Mouse (Mus musculus): ENCODE results near the gene Vmn2r2. TPM values are rescaled to one million over a fixed set of nuclear protein-coding genes. Genes with fewer than 3 reads are reported as not detected.

Gene Vmn2r2
- total RNA-seq (2023): not detected

GRCm38 (mm10) chr3:64141878-64142508, at the start of gene Vmn2r2:
TSS of gene Vmn2r2 (minus strand) at chr3:64141928.

GRCm38 (mm10) chr3:64081247-64081646, 60.5 kb downstream of the Vmn2r2 start, which contains the start of gene Vmn2r1:
TSS of gene Vmn2r1 (plus strand) at chr3:64081547.

Other genes starting within 250 kb of the Vmn2r2 start
- gene Plch1, start 242.5 kb downstream of the Vmn2r2 start, total RNA-seq (2023): 3.6 TPM
- gene E130311K13Rik, start 212.5 kb downstream of the Vmn2r2 start, total RNA-seq (2023): 4.1 TPM
- 11.6 TPM for gene Slc33a1, start 177.2 kb downstream of the Vmn2r2 start, total RNA-seq (2023)
- 17.0 TPM for gene Gmps, start 165.8 kb downstream of the Vmn2r2 start, total RNA-seq (2023)
- not detected for gene Vmn2r1, start 60.4 kb downstream of the Vmn2r2 start, total RNA-seq (2023)
- not detected for gene Vmn2r3, start 147.8 kb upstream of the Vmn2r2 start, total RNA-seq (2023)

Data from CD4-positive naive resting alpha-beta T cell, adult 57 days (primary cell).